Mouse (Mus musculus): ENCODE measurements around the gene Mdfic. TPM values are rescaled to one million over a fixed set of nuclear protein-coding genes. Genes with fewer than 3 reads are reported as not detected.

The Mdfic gene
- total and polyA plus RNA-seq, 2 experiments from 2014 or later = 0.52 to 4.2 TPM

GRCm38 (mm10) chr6:15841476-15842209, 121.2 kb downstream of the Mdfic start:
- Histone ChIP-seq H3K27ac (ENCODE audit: low read depth, low read length) (no peak overlapping the region), H3K36me3 (ENCODE audit: insufficient read depth, low read length) (no peaks in the 10 kb centered on the region), H3K9ac (replicated peaks; ENCODE audit: low read length, poor library complexity, severe bottlenecking) (no peak overlapping the region), H3K4me2 (ENCODE audit: low read depth, low read length, poor library complexity, severe bottlenecking) (no peak overlapping the region), H3K4me1 (ENCODE audit: insufficient read depth, low read length) (no peaks in the 10 kb centered on the region), H3K9me3 (ENCODE audit: low read length) (no peaks in the 10 kb centered on the region), H3K27me3 (ENCODE audit: insufficient read depth, low read length) (no peaks in the 10 kb centered on the region), H3K4me3 (ENCODE audit: low read depth, low read length) (no peak overlapping the region)
- TF ChIP-seq CTCF (IDR thresholded peaks at IDR 0.05) = no peak
- WGBS = 76% methylated on average over 5 of the region's 5 CpGs
- DNase-seq (ENCODE audit: low spot score) = no peak
- no peak for ATAC-seq (ENCODE audit: low FRiP score)

- Histone ChIP-seq H3K9ac (replicated peaks; ENCODE audit: low read length, poor library complexity, severe bottlenecking) (no peak overlapping the region), H3K27ac (ENCODE audit: low read depth, low read length) (no peak overlapping the region), H3K4me1 (ENCODE audit: insufficient read depth, low read length) (no peaks in the 10 kb centered on the region), H3K36me3 (ENCODE audit: insufficient read depth, low read length) (no peaks in the 10 kb centered on the region), H3K4me3 (ENCODE audit: low read depth, low read length) (no peak overlapping the region), H3K27me3 (ENCODE audit: insufficient read depth, low read length) (no peaks in the 10 kb centered on the region), H3K9me3 (ENCODE audit: low read length) (no peaks in the 10 kb centered on the region), H3K4me2 (ENCODE audit: low read depth, low read length, poor library complexity, severe bottlenecking) (no peak overlapping the region)
- DNase-seq (ENCODE audit: low spot score) = no peak
- no peak for TF ChIP-seq CTCF (IDR thresholded peaks at IDR 0.05)
- WGBS = 91% methylated on average over 3 of the region's 3 CpGs
- no peak for ATAC-seq (ENCODE audit: low FRiP score)
Observed at GRCm38 (mm10) chr6:15843295-15843694, 122.8 kb downstream of the Mdfic start.

- WGBS = 56% methylated on average over 2 of the region's 2 CpGs
- TF ChIP-seq CTCF (IDR thresholded peaks at IDR 0.05) = no peak
Observed at GRCm38 (mm10) chr6:15845711-15846342, 125.4 kb downstream of the Mdfic start.

More at GRCm38 (mm10) chr6:15845711-15846342, 125.4 kb downstream of the Mdfic start:
- no peak for ATAC-seq (ENCODE audit: low FRiP score)
- Histone ChIP-seq H3K9me3 (ENCODE audit: low read length) (no peaks in the 10 kb centered on the region), H3K27me3 (ENCODE audit: insufficient read depth, low read length) (no peaks in the 10 kb centered on the region), H3K36me3 (ENCODE audit: insufficient read depth, low read length) (no peaks in the 10 kb centered on the region), H3K27ac (ENCODE audit: low read depth, low read length) (no peak overlapping the region), H3K4me1 (ENCODE audit: insufficient read depth, low read length) (no peaks in the 10 kb centered on the region), H3K4me2 (ENCODE audit: low read depth, low read length, poor library complexity, severe bottlenecking) (no peak overlapping the region), H3K9ac (replicated peaks; ENCODE audit: low read length, poor library complexity, severe bottlenecking) (no peak overlapping the region), H3K4me3 (ENCODE audit: low read depth, low read length) (no peak overlapping the region)
- no peak for DNase-seq (ENCODE audit: low spot score)
